Mouse (Mus musculus) regulatory T cell (primary cell): Measurements from ENCODE around the gene Foxred1.

Source experiments
- in situ Hi-C: fragments of 300-600 bp; cut with MboI, MseI; formaldehyde crosslinking; loops from one replicate; pipeline ENCODE4 v1.15.1; 2025; ENCODE audit warnings: high pct_unique_total_duplicates

Foxred1 gene

GRCm38 (mm10) chr9:35210542-35211474, at the start of gene Foxred1:
Gene Foxred1 (minus strand): TSS chr9:35211055.
- in situ Hi-C loops, result loop anchor here (5.0 kb wide), 1 partner anchor 56 kb away; the partner anchor contains the start of genes Fam118b and Rpusd4

DNA sequence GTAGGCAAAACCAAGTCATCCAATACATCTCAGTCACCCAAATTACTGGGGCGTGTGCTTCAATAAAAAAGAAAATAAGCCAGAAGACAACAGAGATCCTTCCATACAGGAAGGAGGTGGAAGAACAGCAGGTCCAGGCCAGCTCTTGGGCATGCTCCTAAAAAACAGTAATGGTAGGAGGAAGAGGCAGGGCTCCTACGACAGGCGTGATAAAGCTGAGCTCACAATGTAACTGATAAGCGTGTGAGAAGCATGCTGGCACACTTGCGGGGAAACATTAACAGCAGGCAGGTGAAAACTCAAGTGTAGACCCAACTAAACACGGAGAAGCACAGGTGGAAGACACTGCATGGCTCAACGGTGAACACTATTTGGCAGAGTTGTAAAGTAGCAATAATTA, 46.5 kb upstream of the Foxred1 start:
- in situ Hi-C loops, result no loop called here

DNA sequence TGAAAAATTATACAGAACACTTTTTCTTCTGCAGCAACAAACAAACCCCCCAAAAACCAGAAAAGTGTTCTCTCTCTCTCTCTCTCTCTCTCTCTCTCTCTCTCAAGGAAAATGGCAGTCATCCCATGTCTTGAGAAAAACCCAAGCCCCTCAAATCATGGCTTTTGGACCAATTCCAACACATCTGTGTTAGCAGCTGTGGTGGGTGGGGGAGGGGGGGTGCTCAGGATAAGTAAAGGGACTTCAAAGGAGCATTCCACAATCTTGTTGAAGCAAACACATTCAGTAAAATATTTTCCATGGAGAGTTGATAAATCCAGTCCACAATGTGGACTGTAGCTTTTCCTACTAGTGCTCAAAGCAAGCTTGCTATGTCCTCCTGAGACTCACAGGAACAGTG, 38.6 kb upstream of the Foxred1 start:
- in situ Hi-C loops, result no loop called here

GRCm38 (mm10) chr9:35247405-35247804, 36.5 kb upstream of the Foxred1 start:
- in situ Hi-C loops, result no loop called here

DNA sequence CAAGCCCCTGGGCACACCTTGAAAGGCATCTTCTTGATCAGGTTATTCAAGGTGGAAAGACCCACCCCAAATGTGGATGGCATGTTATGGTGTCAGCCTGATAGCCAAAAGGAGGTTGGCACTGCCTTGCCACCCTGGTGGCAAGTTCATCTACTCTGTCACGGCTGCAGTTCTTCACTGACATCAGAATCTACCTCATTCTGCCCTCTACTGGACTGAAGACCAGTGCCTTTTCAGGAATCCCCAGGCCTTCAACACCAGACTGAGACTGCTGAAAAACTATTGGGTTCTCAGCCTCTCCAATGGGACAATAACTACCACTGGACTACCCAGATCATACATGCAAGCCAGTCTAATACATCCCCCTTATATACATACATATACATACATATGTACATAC, 28.9 kb upstream of the Foxred1 start:
- in situ Hi-C loops, result no loop called here

DNA sequence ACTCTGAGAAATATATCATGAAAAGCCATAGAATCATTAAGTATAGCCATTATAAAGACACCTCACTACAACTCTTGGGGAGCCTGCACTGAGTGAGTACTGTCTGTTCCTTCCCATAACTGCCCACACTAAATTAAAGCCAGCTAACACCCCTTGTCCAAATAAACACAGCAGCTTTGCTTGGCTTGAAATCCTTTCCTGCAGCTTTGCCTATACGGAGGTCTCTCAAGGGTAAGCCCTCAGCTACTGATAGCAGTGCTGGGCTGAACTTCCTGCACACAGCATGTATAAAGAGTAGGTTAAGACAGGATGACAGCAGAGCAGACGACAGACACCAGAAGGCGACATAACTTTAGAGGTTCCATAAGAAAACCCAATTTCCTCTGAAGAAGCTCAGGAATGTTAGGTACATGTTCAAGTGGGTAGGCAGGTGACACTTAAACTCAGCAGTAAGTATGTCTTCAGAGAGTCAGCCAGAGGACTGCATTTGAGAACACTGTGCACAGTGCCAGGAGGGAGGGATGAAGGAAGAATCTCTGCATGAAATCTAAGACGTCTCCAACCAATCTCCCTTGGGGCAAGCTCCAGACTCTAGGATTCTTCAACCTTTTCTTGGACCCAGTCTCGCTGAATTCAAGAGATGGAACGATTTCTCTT, 28.2 kb upstream of the Foxred1 start:
- in situ Hi-C loops, result no loop called here

DNA sequence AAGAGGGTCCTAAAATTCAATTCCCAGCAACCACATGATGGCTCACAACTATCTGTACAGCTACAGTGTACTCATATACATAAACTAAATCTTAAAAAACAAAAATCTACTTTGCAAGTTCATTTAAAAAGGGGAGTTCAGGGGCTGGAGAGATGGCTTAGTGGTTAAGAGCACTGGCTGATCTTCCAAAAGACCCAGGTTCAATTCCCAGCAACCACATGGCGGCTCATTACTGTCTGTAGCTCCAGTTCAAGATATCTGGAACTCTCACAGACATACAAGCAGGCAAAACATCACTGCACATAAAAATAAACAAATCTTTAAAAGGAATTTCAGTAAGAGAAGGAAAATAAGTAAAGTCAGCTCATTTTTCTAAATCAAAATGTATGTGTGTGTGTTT, 27.5 kb upstream of the Foxred1 start:
- in situ Hi-C loops, result no loop called here

GRCm38 (mm10) chr9:35235996-35236395, 25.1 kb upstream of the Foxred1 start:
- in situ Hi-C loops, result no loop called here

DNA sequence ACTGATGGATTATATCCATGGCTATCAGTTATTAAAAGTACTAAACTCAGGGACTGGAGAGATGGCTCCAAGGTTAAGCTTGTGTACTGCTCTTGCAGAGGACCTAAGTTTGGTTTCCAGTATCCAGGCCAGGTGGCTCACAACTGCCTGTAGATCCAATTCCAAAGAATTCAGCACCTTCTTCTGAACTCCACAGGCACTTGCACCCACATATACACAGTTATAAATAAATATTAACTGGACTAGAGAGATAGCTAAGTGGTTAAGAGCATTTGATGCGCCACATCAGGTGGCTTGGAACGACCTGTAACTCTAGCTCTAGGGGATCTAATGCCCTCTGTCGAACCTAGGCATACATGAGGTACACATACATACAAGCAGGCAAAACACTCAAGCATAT, 17.8 kb upstream of the Foxred1 start:
- in situ Hi-C loops, result no loop called here

DNA sequence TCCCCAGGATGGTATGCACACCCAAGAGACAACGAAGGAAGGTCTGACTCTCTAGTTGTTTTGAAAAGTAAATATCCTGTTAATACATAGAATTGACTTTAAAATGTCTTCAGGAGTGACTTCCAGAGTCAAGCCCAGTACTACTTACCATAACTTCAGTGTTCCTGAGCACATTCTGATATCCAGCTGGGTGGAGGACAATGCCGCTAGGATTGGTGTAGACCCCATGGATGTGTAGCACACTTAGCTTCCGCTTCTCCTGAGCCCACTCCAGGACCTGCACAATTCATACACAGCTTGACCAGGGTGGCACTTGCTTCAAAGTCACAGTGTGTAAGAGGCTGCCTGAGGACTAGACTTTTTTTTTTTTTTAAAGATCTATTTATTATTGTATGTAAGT, 12.6 kb upstream of the Foxred1 start:
- in situ Hi-C loops, result no loop called here

DNA sequence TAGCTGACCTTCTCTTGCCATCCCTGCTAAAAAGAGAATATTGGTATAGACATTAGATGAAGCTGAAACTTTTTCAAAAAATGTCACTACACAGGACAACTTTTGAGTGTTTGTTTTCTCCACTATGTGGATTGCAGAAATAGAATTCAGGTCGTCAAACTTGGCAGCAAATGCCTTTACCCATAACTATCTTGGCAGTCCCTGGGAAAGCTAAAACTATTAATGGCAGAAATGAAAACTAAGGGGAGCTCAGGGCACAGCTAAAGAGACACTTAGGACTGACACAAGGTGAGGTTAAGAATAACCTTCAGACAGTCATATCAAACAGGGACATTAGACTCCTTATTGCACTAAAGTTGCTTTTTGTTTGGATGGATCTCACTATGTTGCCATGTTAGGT, 7.1 kb upstream of the Foxred1 start:
- in situ Hi-C loops, result no loop called here

DNA sequence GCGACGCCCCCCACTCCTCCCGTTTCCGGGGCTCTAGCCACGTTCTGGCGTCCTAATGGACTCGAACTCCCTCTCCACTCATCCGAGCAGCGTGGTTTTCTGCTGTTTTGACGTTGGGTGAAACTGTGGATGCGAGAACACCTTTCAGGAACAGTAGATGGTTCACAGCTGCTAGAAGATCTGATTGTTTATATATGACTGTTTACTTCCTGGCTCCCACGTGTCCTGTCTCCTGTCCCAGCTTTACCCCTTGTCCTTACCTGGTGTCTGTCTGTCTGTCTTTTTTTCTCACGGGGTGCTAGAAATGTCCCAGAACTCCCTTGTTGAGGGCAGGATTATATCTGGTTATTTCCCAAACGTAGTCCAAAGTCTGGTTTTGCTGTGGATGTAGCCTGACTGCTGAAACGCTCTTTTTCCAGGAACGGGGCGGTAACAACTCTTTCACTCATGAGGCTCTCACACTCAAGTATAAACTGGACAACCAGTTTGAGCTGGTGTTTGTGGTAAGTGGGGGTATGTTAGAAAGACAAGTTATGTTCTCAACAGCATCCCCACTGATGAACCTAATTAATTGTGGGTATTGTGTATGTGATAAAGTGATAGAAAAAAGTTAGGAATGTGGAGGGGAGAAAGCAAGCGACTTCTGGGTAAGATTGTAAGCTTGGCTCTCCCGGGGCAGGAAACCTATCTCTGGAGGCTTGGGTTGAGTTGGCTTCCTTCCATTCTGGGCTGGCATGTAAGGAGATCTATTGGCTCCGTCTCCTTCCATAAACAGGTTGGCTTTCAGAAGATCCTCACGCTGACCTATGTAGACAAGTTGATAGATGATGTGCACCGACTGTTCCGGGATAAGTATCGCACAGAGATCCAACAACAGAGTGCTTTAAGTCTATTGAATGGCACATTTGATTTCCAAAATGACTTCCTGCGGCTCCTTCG, 987 bp upstream of the Foxred1 start:
- in situ Hi-C loops, result loop anchor here (5.0 kb wide), 1 partner anchor 55 kb away; the partner anchor contains the start of genes Fam118b and Rpusd4

- in situ Hi-C loops, result no loop called here
Observed at GRCm38 (mm10) chr9:35204421-35204820, 6.4 kb downstream of the Foxred1 start.

DNA sequence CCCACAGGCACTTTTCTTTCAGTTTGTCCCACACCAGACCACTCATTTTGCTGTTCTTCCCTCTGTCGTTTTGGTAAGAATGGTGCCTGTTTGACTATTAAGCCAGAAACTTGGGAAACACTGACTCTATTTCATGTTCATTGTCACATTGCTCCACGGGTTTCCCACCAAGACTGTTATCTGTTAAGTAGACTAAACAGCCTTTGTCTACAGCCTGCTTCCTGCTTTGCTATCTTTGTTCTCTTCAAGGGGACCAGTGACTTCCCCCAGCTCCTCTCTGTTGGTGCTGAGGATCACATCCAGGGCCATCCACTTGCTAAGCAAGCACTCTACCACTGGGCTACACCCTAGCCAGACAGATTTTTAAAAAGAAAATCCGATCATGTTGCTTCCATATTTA, 7.3 kb downstream of the Foxred1 start:
- in situ Hi-C loops, result no loop called here

DNA sequence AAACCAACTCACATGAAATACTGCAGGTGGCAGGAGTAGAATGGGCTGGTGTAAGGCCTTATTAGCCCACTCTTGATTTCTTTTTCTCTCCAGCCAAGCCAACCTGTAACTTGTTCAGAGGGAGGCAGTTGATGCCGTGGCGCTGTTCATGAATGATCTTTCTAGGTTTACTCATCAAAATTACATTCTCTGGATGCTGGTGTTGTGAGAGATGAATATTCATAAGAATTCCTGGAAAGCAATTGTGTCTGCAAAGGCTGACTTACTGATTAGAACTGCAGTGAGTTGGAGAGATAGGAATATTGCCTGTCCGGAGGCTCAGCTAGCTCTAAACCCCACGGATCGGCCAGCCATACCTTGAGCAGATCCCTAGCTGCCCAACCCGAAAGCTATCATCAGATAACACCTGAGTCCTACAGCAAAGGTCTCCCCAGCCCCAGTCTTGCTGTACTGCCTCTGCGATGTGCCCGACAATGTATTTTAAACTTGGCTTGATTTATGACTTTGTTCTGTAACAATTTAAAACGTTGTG, 10.3 kb downstream of the Foxred1 start:
- in situ Hi-C loops, result no loop called here

DNA sequence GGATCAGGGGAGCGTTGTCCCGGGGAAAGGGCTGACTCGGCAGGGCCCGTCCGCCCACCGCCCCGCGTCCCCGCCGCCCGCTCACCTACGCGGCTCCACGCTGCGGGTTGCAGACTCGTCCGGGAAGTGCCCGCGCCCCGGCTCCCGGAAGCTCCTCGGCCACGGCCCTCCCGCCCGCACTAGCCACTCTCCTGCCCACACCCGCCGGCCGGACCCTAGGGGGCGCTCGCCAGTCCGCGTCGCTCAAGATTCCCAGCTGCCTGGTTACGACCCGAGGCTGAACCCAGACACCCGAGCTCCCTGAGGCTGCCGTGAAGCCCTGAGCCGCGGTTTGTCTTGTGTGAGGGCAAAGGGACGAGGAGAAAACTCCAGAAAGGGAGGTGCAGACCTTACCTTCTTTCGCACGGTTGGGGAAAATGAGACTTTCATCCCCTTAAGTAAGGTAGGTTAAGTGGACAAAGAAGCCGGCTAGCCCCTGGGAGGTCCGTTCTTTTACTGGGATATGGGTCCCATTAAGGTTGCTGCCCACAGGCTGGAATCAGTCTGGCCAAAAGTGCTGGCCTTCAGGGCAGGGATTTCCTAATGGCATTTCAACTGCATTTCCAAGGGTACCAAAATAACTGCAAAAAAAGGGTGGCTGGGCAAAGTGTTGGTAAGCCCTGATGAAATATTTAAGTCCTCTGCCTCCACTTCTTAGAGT, 10.9 kb downstream of the Foxred1 start, which contains the start of the genes Srpr and Tirap:
Srpr (plus strand) TSS at position 404 of the 700 bp plus-strand sequence.
Tirap (minus strand) TSS at position 520 of the 700 bp plus-strand sequence.
- in situ Hi-C loops, result no loop called here

- in situ Hi-C loops, result no loop called here
Observed at GRCm38 (mm10) chr9:35198945-35199771, 11.7 kb downstream of the Foxred1 start.

DNA sequence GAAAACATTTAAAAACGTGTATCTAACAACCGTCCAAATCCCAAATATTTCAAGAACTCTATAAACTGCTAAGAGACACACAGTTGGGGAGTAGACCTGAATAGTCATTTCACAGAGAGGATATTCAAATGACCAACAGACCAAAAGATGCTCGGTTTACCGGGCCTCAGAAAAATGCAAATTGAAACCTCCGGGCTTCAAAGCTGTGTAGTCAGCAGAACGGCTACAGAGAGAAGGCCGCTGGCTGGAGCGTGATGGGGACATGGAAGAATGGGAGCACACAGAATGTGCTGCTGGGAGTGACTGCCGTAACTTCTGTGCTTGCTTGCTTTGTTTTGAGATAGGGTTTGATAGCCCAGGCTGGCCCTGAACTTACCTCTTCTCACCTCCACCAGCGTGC, 12.5 kb downstream of the Foxred1 start:
- in situ Hi-C loops, result no loop called here

DNA sequence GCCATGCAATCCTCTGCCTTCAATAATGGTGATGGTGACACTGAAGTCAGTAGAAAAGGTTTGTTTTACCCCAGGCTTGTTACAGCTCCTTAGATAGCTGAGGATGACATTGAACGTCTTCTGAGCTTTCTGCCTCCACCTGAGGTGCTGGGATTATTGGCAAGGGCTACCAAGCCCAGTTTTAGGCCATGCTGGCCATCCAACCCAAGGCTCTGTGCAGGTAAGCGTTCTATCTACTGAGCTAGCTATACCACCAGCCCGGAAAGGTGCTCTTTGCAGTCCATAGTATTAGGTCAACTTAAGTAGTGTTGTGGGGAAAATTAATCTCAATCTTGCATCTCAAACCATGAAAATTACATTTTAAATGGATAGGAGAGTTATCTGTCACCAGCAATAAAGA, 13.2 kb downstream of the Foxred1 start:
- in situ Hi-C loops, result no loop called here

DNA sequence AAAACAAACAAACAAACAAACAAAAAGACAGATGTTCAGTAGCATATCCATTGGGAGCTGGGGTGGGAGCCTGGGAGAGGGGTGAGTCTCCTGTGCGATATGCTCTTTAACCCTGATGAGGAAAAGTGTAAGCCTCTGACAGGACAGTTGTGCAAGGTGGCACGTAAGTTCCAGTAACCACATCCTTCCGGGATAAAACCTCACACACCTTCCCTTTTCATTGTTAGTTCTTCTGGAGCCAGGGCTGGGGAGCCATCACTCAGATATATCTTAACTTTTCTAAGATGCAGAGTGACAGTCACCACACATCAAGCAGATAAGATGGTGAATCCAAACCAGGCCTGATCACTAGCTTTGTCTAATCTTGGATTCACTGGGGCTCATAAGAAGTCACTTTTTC, 16.8 kb downstream of the Foxred1 start:
- in situ Hi-C loops, result no loop called here
